Mouse (Mus musculus): ENCODE data around the gene Lrmda.
A peak's percentile ranks its signal among the peaks of the same experiment; 100 is the strongest.

The Lrmda gene

DNA sequence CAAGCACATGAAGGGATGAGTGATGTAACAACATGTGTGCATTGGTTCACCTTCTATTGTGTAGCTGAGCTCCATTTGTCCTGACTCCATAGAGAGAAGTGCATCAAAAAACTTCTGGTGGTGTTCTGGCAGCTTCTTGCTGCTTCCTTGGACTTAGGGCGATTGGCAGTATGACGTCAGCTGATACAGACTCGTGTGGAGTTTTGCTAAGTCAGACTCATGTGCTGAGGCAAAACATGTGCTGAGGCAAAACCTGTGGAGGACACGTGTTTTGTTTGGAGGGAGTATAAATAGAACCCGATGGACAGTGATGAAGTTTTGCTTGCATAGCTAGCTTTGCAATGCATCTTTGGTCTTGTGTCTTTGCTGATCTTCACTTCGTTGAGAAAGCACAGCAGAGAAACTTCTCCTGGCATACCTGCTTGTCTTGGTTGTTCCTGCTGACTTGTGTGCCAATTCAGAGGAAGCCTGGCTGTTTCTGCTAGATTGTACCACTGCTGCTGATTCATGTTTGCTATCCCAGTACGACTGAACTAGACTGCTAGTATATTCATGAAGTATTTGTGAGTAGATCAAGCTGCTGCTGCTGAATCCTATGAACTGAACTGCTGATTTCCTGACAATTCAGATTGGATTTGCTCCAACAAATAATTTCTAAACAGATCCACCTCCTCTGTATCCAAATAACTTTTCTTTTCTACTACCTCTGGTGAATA, 208.9 kb downstream of the Lrmda start:
- DNase-seq (ENCODE audit: low spot score in 2 of 2) = no peak

GRCm38 (mm10) chr14:22240315-22240714, 220.8 kb downstream of the Lrmda start:
- no peak for DNase-seq (ENCODE audit: low spot score in 2 of 2)

DNA sequence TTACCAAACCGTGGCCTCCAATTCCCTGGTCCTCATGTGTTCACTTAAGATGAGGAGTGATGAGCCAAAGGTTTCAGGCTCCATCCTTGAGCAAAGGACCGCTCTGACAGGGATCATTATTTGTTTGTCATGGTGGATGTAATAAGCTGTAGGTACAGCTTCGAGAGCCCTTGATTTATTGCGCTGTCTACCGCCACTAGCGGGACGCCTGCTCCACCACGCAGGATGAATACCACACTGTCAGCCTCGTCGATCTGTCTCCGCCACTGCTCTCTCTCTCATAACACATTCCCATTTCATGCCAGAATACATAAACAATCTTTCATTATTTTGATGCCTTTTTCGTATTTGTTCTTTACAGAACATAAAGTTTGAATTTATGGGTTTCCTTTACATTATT, 235.9 kb downstream of the Lrmda start:
- no peak for DNase-seq (ENCODE audit: low spot score in 2 of 2)

DNA sequence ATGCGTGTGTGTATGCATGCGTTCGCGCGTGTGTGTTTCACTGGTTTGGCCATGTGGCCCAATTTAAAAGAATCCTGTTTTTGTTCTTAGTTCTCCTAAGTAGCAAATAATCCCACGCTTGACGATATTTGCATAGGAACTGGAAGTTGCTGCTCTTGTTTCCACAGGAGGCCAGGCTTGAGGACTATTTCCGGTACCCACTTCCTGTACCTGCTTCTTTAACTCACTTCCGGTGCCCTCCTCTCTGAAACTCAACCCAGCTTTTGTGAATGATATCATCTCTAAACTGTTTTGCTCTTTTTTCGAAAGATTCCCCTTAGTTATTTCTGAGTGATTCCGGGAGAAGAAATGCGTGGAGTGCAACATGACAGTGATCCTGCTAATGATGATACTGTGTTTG, 236.8 kb downstream of the Lrmda start:
- no peak for DNase-seq (ENCODE audit: low spot score in 2 of 2)

GRCm38 (mm10) chr14:22259376-22260032, 240.0 kb downstream of the Lrmda start:
- no peak for DNase-seq (ENCODE audit: low spot score in 2 of 2)

DNA sequence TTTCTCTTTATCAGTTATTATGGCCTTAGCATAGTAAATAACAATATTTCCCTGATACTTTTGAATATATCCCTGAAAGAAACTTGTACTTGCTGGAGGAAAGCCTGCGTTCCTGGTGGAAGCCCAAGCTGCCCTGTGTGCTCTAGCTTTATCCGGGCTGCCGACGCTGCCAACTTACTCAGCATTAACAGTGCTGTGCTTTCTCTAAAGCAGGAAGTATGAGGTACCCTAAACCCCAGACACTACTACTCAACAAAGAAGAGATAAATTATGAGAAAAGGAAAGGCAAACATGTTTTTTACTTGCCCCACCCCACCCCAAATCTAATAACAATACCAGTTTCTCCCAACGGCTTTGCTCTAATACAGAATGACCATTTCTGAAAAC, 240.5 kb downstream of the Lrmda start:
- DNase-seq (ENCODE audit: low spot score in 2 of 2) = no peak

DNA sequence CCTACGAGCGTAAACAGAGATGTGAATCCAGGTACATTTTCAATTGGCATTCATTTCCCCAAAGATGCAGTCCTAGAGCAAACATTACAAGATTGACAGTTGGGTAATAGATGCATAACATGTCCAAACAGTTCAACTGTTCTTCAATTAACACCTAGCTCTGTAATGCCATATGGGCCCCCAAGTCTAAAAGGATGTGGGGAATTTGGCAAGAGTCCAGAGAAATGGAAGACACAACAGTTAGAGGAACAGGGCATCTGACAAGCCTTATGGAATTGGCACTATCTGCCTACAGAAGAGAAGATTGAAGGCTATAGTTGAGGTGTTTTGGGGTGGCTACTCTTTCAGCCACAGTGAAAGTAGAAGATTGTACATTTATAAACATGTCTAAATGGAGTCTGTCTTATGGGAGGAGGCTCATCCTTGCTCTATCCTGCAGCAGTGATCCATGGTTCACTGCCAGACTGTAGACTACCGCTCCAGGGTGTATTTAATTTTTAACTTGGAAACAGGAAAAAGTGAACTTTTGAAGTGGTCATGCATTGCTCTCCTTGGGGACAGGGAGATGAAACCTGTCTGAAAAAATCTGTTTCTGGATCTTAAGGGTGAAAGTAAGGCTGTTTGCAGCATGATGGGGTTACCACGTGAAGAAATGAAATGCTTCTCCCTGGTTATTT, 245.9 kb downstream of the Lrmda start:
- no peak for DNase-seq (ENCODE audit: low spot score in 2 of 2)

DNA sequence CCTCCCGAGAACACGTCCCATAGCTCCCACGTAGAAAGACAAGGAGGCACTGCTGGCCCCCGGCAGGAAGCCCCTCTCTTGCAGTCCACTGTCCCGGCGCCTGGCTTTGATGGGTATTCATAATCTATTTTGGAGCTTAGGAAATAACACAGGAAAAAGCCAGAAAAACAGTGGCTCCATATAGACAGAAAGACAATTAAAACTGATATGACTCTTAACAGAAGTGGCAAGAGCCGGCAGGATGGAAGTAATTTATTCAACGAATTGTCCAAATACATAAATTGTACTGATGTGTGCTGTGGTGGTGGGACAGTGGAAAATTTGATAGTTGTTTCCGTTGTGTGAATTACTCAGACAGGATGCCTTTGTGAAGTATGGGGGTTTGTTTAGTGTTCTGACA, 250.3 kb downstream of the Lrmda start:
- no peak for DNase-seq (ENCODE audit: low spot score in 2 of 2)

- no peak for DNase-seq (ENCODE audit: low spot score in 2 of 2)
These were observed 258.5 kb downstream of the Lrmda start for GRCm38 (mm10) chr14:22278053-22278452.

DNA sequence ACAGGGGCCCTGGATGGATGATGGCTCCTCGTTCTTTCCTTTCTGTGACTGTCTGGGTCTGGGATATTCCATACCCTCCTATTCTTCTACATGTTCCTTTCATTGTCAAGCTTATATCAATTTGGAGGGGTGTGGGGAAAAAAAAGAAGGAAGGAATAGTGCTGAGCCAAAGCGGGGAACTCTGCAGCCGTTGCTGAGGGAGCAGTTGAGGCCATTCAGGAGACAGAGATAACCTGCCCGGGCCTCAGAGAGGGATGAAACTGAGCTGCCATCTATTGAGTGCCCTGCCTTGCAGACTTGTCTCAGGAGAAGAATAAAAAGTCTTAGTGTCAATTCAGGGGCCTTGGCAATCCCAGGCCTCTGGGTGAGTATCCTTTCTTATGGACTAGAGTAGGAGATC, 260.1 kb downstream of the Lrmda start:
- no peak for DNase-seq (ENCODE audit: low spot score in 2 of 2)

DNA sequence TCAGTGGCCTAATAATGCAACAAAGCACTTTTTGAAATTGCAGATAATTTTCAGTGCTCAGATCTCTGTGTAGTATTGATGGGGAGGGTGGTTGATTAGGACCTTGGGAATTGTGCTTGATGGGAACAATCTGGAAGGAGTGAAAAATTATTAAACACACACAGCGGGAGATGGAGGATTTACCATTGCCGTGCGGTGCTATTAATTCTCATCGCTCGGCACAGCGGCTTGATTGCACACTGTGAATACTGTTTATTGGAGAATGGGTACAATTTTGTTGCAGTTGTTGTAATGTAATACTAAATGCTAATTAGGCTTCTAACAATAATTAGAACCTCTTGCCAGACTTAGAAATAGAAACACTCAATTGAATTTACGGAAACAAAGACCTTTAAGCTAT, 262.1 kb downstream of the Lrmda start:
- DNase-seq (ENCODE audit: low spot score in 2 of 2) = no peak

DNA sequence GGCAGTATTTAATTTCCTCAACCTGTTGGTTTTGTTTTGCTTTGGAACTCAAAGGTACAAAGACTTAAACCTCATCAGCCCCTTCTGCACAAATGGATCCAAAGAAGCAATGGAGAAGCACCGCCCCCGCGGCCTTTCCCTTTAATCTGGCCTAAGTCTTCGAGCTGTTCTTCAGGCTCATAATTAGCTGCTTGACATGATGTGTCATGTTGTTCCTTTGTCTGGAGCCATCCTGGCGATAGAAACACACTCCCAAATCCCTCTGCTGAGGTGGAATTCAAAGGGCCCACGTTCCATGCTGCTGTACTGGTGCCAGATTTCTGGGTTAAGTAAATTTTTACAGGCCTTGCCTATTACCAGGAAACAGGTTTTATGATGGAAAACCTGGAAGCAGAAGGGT, 263.3 kb downstream of the Lrmda start:
- DNase-seq (ENCODE audit: low spot score in 2 of 2) = no peak

DNA sequence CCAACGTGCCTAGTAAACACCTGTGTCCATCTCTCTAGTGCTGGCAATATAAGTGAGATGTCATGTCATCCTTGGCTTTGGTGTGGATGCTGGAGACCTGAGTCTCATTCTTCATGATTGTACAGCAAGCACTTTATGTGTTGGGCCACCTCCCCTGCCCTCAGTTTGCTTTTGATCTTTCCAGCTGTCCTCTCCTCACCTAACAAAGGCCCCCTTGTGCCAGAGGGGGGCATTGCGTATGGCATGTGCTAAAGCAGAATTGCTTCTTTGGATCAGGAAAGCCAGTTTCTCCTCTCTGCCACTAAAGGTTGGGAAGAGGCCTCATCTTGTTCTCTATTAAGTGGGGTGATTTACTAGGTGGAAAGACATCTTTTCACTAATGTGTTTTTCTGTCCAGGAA, 264.2 kb downstream of the Lrmda start:
- no peak for DNase-seq (ENCODE audit: low spot score in 2 of 2)

- no peak for DNase-seq (ENCODE audit: low spot score in 2 of 2)
These were observed 265.5 kb downstream of the Lrmda start for GRCm38 (mm10) chr14:22284823-22285517.

GRCm38 (mm10) chr14:22285826-22286225, 266.3 kb downstream of the Lrmda start:
- DNase-seq (ENCODE audit: low spot score in 2 of 2) = no peak

DNA sequence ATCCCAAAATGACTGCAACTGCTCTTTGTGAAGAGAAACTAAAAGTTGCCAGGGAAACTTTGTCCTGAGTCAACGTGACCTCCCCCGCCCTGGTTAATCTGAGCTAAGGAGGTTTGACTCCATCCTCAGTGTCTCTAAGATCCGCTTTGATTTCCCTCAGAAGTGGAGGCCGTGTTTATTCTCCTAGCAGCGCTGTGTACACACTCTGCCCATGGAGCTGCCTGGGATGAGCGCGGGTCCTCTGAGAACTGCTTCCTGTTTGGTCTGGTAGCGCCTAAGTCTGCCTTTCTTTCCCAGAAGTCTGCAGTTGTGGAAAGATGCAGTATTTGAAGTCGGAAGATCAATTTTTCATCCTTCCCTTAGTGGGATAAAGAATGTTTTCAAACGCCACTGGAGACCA, 268.7 kb downstream of the Lrmda start:
- DNase-seq (ENCODE audit: low spot score in 2 of 2) = no peak

DNA sequence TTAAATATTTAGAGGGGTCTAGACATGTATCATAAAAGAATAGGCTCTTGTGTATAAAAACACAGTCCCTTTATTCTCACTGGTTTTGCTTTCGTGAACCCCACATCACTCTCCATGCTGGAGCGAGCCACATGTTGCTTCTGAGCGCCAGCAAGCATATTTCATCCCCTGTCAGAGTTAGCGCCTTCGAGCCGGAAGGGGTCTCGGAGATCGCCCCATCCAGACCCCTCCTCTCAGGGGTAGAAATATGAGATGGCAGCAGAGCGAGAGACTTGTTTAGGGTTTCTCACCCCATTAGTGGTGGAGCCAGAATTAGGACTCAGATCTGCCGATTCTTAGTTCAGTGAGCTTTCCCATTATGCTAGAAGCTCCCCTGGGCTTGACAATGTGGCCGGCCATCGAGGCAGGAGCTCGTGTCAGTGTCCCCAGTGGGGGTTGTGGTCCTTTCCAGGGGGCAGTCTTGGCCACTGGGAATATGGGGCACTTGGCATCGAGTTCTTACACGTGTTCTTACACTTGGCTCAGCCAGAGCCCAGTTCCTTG, 269.9 kb downstream of the Lrmda start:
- DNase-seq (ENCODE audit: low spot score in 2 of 2) = peak in 1 of 2 experiments; percentile 51

- DNase-seq (ENCODE audit: low spot score in 2 of 2) = no peak
These were observed 274.9 kb downstream of the Lrmda start for GRCm38 (mm10) chr14:22294371-22294770.

GRCm38 (mm10) chr14:22296655-22297239, 277.2 kb downstream of the Lrmda start:
- DNase-seq (ENCODE audit: low spot score in 2 of 2) = peak in 1 of 2 experiments; percentile 23

GRCm38 (mm10) chr14:22306759-22307158, 287.2 kb downstream of the Lrmda start:
- DNase-seq (ENCODE audit: low spot score in 2 of 2) = peak in 1 of 2 experiments; percentile 43

GRCm38 (mm10) chr14:22308059-22308458, 288.5 kb downstream of the Lrmda start:
- DNase-seq (ENCODE audit: low spot score in 2 of 2) = no peak

DNA sequence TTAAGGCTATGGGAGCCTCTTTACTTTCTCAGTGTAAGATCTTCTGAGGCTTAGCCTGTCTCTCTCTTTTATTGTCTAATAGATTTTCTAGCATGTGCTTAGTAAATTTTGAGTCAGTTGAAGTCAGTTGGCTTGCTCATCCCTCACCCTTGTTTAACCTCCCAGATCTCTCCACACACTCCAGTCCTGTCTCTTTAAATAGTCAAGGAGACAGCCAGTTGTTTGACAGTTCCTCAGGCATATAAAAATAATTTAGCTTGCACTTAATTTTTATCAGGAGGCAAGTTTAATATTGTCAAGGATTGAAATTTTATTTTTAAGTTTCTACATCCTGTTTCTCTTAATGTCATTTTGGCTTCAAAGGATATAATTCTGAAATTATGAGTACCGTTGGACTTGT, 303.5 kb downstream of the Lrmda start:
- DNase-seq (ENCODE audit: low spot score in 2 of 2) = no peak
